Mouse (Mus musculus) left cerebral cortex, adult 18-20 months (tissue): ENCODE data around the gene Pip5k1c. TPM values are rescaled to one million over a fixed set of nuclear protein-coding genes. Genes with fewer than 3 reads are reported as not detected.
A peak's percentile ranks its signal among the peaks of the same experiment; 100 is the strongest.

Experiments used
- DNase-seq, 2 experiments: peaks; one replicate each; pipeline ENCODE4 v3.0.0; 2021 to 2022; ENCODE audit warnings: low spot score in 2 of 2, mixed read lengths in 1 of 2
- total RNA-seq, 2 experiments: library from RNA; stranded (reverse); gene quantifications; 2 replicates each; pipeline ENCODE4 v1.2.3; 2021

The Pip5k1c gene
- total RNA-seq, 2 experiments from 2014 or later, result 415 to 417 TPM

- no peak for DNase-seq
These were observed 7.7 kb downstream of the Pip5k1c start for GRCm38 (mm10) chr10:81300352-81300907.

- no peak for DNase-seq
These were observed 8.6 kb downstream of the Pip5k1c start for GRCm38 (mm10) chr10:81301321-81301720.

- no peak for DNase-seq
These were observed 9.5 kb downstream of the Pip5k1c start for GRCm38 (mm10) chr10:81302288-81302687.

GRCm38 (mm10) chr10:81302781-81303218 is 10.0 kb downstream of the Pip5k1c start:
- peak; percentile 76 to 87 for DNase-seq

GRCm38 (mm10) chr10:81303258-81303657 is 10.5 kb downstream of the Pip5k1c start:
- no peak for DNase-seq

GRCm38 (mm10) chr10:81303761-81304160 is 11.0 kb downstream of the Pip5k1c start:
- no peak for DNase-seq

GRCm38 (mm10) chr10:81304597-81305238 is 12.0 kb downstream of the Pip5k1c start:
- DNase-seq, result peak in 1 of 2 experiments; percentile 55

- DNase-seq, result peak in 1 of 2 experiments; percentile 26
These were observed 12.9 kb downstream of the Pip5k1c start for GRCm38 (mm10) chr10:81305663-81306062.

- DNase-seq, result no peak
These were observed 13.5 kb downstream of the Pip5k1c start for GRCm38 (mm10) chr10:81306173-81306668.

- DNase-seq, result peak; percentile 69 to 77
These were observed 14.3 kb downstream of the Pip5k1c start for GRCm38 (mm10) chr10:81306837-81307682.

- DNase-seq, result no peak
These were observed 16.8 kb downstream of the Pip5k1c start for GRCm38 (mm10) chr10:81309571-81309970.

- no peak for DNase-seq
These were observed 20.8 kb downstream of the Pip5k1c start for GRCm38 (mm10) chr10:81313581-81313980.

- no peak for DNase-seq
These were observed 21.4 kb downstream of the Pip5k1c start for GRCm38 (mm10) chr10:81314201-81314600.

- DNase-seq, result no peak
These were observed 22.8 kb downstream of the Pip5k1c start for GRCm38 (mm10) chr10:81315587-81315986.

- DNase-seq, result no peak
These were observed 23.7 kb downstream of the Pip5k1c start for GRCm38 (mm10) chr10:81316338-81317060.

GRCm38 (mm10) chr10:81317273-81317672 is 24.5 kb downstream of the Pip5k1c start:
- DNase-seq, result no peak

GRCm38 (mm10) chr10:81318589-81319329 is 26.0 kb downstream of the Pip5k1c start:
- no peak for DNase-seq

- no peak for DNase-seq
These were observed 26.6 kb downstream of the Pip5k1c start for GRCm38 (mm10) chr10:81319330-81319699.

GRCm38 (mm10) chr10:81319741-81320549 is 27.2 kb downstream of the Pip5k1c start:
- peak in 1 of 2 experiments; percentile 85 for DNase-seq
